Mouse (Mus musculus): ENCODE data around the gene Ncam1.

Gene Ncam1

DNA sequence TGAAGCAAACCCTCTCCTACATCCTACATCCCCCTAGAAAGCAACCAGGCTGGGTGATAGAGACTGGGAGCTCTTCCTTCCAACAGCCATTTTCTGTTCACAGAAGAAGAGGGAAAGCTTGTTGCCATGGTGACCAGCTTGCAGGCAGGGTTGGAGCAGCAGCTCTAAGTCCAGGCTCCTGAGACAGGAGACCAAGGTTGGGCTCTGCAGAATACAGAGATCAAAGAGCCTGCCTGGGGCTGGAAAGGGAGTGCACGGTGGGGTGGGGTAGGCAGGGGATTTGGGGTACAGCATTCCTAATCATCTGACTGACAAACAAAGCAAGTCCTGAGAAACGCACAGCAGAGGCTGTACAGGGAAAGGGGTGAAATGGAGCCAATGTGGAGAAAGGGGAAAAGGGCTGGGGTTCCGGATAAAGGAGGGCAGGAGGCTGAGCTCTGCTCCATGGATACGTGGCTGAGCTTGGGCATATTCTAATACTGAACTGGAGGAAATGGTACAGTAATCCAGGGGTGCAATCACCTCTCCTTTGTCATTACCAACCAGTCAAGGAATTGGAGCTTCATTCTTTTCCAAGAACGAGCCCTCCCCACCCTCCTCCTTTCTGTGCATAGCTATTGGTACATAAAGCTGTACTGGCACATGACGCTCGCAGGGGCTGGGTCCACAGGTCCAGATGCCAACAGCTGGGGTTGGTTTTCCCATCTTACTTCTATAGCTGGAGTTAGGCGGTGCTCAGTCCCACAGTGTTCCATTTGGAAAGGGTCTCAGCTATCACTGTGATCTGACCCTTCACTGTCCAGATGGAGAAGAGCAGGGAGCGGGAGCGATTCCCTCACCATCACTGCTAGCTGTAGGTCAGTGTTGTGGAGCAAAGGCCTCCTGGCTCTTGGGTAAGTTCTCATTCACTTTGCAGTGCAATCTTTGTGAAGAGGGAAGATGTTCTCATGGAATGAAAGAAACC lies 227.7 kb downstream of the Ncam1 start:
- DNase-seq (ENCODE audit: extremely low spot score, low spot score): peak; percentile 44

DNA sequence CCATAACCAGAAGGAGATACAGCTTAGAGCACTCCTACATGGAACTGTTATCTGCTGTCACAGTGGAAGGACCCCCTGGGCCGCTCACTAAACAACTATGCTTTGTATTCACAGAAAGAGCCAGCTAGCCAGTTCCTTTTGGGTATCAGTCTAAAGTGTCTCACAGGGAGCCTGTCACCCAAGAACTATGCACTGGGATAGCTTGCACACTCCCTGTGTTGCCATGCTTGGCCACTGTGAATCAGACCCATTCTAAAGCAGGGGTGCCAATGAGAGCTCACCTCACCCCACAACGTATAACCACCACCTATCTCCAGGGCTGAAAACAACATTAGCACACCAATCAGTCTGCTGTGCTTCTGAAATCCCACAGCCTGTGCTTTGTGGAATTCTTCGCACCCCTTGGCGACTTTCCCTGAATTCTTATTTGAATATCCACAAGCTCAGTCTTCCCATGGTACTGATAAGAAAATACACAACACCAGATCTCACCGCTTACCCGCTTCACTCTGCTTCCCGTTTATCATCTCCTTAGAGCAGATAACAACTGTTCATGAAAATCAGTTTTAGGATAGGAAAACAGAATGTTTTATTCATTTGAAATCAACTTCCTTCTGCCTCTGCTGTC lies 228.6 kb downstream of the Ncam1 start:
- no peak for DNase-seq (ENCODE audit: extremely low spot score, low spot score)

DNA sequence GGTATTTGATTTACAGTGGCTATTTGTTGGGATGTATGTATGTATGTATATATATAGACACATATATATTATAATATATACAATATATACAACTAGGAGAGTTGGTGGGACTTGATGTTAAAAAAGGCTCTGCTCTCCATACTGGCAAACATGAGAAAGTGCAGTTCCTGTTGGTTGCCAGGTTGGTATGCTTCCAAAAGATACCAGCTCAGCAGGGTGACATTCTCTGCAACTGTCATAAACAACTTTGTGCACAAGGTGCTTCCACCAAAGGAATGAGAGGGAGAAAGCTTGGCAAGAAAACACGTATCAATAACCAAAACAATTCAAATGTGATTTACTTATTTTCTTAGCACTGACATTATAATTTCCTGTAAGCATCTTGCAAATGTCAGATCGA lies 232.9 kb downstream of the Ncam1 start:
- no peak for DNase-seq (ENCODE audit: extremely low spot score, low spot score)

DNA sequence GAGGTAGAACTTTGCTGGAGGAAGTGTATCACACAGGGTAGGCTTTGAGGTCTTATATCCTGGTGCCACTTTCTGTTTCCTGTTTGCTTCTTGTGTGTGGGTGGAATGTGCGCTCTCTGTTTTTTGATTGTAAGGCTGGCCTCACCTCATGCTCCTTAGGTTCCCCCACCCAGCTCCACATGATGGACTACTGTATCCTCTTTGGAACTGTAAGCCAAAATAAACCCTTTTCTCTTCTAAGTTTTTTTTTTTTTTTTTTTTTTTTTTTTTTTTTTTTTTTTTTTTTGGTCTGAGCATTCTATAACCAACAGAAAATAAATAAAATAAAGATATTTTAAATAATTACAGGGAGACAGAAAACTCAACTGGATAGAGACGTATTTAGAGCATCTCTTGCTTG lies 239.8 kb downstream of the Ncam1 start:
- DNase-seq (ENCODE audit: extremely low spot score, low spot score): no peak

DNA sequence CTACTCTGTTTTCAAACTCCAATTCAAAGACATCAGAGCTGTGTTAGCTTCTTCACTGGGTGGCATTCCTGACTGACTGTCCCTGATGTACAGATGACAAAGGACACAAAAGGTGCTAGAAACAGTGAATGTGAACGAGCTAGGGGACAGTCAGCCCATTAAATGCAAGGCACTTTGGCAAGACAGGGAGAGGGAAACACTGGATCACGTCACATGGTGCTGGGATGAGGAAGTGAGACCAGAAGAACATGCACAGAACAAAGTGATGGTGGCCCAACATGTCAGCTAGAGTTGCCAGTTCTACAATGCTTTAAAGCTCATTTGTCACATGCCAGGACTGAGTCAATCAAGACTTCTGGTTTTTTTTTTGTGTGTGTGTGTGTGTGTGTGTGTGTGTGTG lies 247.4 kb downstream of the Ncam1 start:
- no peak for DNase-seq (ENCODE audit: extremely low spot score, low spot score)

DNA sequence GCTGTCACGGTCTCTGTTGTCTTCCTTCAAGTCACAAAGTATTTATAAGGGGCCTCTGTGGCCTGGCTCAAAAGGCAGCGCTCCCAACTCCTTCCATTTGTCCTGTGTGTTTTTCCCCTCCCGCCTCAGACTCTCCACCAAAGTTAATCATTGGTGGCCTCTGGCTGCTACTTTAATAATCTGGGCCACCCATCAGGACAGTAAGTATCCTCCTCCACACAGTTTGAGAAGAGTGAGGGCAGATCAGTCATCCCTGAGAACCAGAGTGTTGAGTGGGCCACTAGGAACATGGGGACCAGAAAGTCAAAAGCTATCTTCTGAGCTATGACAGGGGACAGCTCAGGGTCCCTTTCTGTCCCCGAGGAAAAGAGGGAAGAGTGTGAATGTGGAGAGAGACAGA lies 256.1 kb downstream of the Ncam1 start:
- no peak for DNase-seq (ENCODE audit: extremely low spot score, low spot score)

DNA sequence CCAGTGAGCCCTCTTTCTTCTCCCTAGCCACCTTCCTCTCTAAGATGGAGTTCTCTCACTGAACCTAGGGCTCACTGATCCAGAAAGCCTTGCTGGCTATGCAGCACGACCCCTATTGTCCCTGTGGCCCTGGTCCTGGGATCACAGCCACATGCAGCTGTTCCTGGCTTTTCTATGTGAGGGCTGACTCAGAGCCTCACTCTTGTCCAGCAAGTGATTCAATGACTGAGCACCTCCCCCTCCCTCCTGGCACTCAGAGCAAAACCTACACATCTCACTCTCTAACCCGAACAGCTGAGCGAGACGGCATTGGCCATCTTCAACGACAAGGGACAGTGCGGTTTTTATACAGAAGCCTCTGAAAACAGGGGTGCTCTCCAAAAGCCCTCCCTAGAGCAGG lies 260.9 kb downstream of the Ncam1 start:
- no peak for DNase-seq (ENCODE audit: extremely low spot score, low spot score)

DNA sequence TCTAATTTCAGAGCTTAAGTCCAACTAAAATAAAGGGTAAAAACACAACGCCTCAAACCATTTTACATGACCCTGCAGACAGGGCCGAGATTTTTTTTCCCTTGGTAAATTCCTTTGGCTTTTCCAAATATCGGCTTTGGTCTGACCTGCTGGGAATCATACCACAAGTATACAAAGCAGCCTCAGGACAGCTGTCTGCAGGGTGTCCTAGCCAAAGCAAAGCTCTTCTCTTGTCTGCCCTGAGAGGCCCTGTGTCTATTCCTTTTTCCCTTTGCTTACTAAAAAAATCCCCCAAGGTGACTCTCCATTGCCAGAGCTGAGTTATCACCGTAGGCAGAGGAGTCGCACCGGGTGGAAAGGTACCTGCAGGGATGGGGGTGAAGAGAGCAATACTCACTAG lies 262.1 kb downstream of the Ncam1 start:
- no peak for DNase-seq (ENCODE audit: extremely low spot score, low spot score)

DNA sequence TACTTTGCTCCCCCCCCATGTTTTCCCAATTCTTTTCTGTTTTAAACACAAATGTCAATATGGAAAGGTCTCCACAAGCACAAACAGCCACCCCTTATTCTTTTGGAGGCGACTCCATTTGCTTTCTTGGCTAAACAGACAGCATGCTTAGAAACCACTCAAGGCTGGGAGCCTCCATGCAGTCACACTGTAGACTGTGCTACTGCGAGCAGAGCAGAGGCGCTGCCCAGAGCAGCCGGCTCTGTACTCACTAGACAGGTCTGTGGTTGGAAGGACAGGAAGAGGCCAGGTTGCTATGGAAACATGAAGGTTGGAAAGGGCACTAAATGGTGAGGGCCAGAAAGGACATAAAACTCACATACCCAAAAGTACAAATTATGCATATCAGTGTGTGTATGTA lies 263.8 kb downstream of the Ncam1 start:
- DNase-seq (ENCODE audit: extremely low spot score, low spot score): no peak

DNA sequence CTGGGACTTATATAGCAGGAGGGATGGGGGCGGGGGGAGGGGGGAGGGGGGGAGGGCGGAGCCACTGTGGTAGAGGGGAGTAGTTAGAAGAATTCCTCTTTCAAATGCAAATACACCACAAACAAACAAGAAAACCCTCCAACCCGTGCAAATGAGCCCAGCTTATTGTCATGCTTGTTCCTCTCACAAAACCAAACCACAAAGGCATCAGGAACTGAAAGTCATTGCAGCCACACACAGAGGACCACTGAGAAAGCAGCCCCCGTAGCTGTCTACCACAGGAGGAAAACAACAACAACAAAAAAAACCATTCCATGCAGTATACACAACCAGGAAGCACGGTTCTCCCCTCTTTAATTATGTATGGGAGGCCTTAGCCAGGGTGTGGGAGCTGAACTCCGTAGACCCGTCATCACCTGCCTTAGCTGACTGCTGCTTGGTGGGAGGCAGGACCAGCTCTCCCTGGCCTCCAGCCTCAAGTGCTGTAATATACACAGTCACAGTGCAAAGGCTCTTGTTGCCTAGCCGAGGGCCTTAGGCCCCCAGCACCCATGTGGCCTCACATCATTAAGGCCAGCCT lies 264.7 kb downstream of the Ncam1 start:
- DNase-seq (ENCODE audit: extremely low spot score, low spot score): no peak

DNA sequence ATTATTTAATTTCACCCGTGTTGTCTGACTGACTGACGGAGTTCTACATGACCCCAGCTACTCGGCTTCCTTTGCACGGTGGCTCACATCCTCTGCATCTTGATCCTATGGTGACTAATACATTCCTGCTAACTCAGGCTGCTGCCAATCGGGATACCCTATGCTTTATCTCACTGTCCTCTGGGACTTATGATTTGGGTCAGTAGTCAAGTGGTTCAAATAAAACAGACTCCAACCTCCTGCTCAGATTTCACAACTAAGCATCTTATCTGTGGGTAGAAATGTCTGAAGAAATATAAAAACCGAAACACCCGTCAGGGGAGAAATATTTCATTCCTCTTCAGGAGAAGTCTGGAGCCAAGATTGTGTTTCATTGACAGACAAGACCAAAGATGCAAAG lies 265.3 kb downstream of the Ncam1 start:
- DNase-seq (ENCODE audit: extremely low spot score, low spot score): no peak

DNA sequence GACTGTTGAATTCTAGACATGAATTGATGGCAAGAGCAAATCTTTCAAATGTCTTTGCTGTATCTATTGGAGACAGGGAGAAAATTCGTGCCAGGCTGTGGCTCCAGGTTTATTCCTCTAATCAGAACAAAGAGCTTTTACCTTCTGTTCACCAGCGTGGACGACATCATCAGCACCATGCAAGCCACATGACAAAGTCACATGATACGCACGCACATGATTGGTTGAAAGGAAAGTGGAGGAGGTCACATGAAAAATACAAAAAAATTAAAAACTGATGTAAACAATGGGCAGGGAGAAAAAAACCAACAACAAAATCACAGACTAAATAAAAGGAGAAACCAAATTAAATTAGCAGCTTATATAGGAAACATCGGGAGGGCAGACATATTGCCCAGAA lies 266.9 kb downstream of the Ncam1 start:
- no peak for DNase-seq (ENCODE audit: extremely low spot score, low spot score)

DNA sequence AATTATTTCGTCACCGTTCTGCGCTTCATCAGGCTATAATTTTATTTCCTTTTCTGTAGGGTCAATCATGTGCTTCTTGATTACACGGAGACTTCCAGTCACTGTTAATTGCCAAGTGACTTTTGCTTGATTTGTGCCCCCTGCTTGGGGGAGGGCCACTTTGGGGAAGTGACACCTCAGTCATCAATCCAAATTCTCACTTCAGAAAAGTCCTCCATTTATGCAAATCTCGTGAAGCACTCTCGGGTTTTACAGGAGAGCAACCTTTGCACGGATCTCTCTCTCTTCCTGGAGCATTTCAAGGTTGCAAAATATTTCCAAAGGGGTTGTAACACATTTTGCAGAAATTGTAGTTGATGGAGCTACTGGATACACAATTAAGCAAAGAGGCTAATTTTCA lies 267.5 kb downstream of the Ncam1 start:
- DNase-seq (ENCODE audit: extremely low spot score, low spot score): no peak

DNA sequence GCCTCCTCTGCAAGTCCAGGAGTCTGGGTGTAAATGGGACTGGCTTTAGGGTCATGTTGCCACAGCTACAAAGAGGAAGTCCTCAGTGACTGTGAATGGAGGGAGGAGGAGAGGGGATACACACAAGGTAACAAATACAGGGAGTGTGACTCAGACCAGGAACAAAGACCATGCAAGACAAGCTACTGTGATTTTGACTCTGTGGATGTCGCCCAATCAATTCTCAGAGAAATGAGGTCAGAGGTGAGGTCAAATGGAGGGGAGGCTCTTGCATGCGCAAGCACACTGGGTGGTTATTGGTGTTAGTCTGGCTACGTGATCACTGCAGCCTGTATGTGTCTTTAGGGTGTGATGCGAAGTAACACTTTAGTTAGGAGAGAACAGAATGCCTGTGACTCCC lies 268.0 kb downstream of the Ncam1 start:
- DNase-seq (ENCODE audit: extremely low spot score, low spot score): no peak

DNA sequence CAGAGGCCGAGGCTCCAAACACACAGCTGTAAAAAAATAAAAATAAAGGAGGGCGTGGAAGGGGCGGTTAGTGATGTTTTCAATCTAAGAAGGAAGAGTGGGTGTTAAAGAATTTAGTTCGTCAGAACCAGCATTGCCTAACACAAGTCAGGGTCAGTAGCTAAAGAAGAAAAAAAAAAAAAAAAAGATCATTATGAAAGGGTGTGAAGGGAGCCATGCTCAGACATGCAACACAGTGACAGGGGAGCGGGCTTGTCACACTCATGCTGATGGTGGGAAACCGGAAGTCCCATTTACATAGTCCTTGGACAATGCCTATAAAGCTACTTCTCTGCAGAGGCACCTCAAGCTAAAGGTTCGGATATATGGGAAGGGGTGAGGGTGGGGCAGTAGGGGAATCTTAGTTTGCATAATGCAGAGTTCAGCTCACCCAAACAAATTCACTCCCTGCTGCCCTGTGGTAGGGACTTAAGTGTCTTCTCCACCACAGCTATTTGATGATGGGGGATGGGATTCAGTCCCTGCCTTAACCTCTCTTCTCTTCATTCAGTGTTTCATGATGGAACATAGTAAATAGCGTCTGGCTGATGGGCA lies 269.3 kb downstream of the Ncam1 start:
- DNase-seq (ENCODE audit: extremely low spot score, low spot score): no peak

DNA sequence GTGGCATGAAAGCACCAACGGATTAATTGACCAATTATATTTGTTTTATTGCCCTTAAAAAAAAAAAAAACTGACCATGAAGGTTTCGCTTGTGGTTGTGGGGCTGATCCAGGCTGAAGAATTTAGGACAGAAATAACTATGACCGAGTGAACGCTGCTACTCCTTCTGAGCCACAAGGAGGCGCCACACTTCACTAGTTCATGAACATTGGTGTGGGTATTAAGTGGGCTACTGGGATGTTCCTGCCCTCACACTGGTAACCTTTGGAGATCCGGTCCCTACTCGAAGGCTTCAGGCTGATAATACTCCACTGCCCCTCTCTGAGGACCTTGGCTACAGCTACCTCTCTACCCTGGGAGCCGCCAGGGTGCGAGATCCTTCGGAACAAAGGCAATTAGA lies 269.8 kb downstream of the Ncam1 start:
- peak; percentile 39 for DNase-seq (ENCODE audit: extremely low spot score, low spot score)

DNA sequence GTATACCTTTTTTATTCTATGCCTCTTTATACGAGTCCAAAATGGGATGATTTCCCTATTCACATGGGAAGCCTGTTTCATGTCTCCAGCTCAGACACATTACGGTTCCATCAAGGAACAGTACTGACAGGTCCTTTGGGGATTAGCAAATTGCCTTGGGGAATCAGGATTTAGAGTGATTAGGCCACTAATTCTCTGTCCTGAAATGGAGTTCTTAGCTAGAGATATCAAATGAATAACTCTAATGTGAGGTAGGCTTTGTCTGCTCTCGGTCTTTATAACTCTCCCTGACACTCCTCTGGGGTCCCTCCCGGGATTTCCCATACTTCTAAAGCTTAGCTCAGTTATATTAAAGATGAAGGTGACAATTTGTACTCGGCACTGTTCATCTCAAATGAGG lies 270.7 kb downstream of the Ncam1 start:
- no peak for DNase-seq (ENCODE audit: extremely low spot score, low spot score)

DNA sequence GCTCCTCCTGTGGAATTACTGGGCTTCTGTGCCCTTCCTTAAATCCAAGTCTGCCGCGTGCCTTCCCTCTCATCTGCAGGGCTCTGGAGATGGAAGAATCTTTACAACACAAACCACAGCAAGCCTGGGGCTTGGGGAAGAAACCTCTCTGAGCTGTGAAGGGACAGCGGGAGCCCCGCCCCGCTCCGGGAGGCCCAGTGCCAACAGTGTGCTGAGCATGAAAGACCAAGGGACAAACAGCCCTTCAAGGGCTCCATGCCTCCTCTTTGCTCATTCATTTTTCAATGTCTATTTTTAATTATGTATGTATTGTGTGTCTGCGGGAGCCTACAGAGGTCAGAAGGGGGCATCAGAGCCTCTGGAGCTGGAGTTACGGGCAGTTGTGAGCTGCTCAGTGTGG lies 271.4 kb downstream of the Ncam1 start:
- DNase-seq (ENCODE audit: extremely low spot score, low spot score): no peak

DNA sequence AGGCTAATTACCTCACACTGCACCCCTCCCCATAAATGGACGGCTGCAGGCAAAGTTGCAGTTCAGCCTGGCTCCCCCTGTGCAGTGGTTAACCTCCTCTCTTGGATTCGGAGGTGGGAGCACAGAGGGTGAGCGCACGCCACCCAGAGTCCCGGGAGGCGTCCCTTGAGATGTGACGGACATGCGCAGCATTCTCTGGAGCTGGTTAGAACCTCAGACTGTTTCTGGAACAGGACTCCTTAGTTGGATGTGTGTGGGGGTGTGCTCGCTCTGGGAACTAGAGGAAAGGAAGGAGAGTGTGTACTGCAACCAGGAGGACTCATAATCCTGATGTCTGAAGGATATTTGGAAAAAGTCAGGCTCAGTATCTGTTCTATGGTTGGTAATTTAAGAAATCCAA lies 274.0 kb downstream of the Ncam1 start:
- no peak for DNase-seq (ENCODE audit: extremely low spot score, low spot score)

DNA sequence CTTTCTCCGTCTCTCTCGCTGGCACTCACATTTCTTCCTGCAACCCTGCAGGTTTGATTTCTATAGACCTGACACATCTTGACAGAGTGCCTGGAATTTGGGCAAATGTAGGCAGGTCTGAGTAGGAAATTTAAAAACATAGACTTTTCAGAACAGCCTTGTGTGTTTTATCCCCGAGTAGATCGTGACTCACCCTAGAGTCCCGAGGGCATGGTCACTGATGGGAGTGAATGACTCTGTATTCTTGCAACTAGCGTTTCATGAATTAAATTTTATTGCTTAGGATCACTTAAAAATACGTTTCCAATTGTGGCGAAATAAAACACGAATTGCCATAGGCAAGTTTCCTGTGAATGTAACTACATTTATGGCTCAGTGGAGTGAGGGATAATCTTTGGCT lies 274.8 kb downstream of the Ncam1 start:
- no peak for DNase-seq (ENCODE audit: extremely low spot score, low spot score)

DNA sequence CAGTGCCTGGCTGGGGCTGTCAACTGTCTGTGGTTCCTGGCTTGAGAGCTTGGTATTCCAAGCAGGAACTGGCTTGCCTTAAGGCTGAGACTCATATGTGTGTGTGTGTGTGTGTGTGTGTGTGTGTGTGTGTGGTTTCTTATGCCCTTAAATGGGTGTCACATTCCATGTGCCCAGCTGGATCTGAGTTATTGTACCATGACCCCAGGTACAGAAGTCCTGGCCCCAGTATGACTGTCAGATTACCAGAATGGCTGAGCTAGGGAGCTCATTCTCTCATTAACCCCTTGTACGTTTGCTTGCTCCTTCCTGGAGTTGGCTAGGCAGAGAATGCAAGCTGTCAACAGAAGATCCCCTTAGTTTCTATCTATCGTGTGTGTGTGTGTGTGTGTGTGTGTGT lies 284.4 kb downstream of the Ncam1 start:
- no peak for DNase-seq (ENCODE audit: extremely low spot score, low spot score)

DNA sequence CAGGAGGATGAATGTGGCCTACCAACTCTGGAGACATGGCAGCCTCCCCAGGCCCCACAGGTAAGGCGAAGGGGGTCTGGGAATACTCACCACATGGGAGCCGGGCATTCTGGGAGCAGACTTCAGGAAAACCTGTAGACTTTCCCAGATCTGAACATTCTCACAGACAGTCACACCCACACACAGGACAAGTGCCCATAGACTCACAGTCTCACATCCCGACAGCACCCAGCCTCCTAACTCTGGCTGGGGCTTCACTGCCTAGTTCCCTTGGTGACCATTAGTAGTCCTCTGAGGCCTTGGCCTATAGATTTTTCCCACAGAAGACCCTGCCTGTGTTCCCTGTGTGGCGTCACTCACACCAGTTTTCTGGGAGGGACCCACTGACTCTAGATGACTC lies 288.1 kb downstream of the Ncam1 start:
- no peak for DNase-seq (ENCODE audit: extremely low spot score, low spot score)
